Mouse (Mus musculus) embryonic facial prominence, embryonic 13.5 days (tissue): ENCODE data around the gene Gpbp1. TPM values are rescaled to one million over a fixed set of nuclear protein-coding genes. Genes with fewer than 3 reads are reported as not detected.

Experiments used
- ATAC-seq: fragments of 200-750 bp; cut with Nextera tagmentation; 2 replicates; pipeline ENCODE4 v1.8.0; 2017; ENCODE audit warnings: low read depth; ENCODE audit not compliant: insufficient number of reproducible peaks, insufficient read depth, low FRiP score, low TSS enrichment
- H3K27ac ChIP-seq: fragments of 300-500 bp; sonication (generic); 2 replicates; pipeline ENCODE4 v1.5.1; 2015; ENCODE audit warnings: moderate library complexity, mild to moderate bottlenecking, inconsistent platforms
- H3K27me3 ChIP-seq: fragments of 300-500 bp; sonication (generic); 2 replicates; pipeline ENCODE4 v1.6.1; 2015; ENCODE audit warnings: mild to moderate bottlenecking, inconsistent platforms
- H3K36me3 ChIP-seq: fragments of 300-500 bp; sonication (generic); 2 replicates; pipeline ENCODE4 v1.6.1; 2015; ENCODE audit warnings: mild to moderate bottlenecking, inconsistent platforms
- H3K4me1 ChIP-seq: fragments of 300-500 bp; sonication (generic); 2 replicates; pipeline ENCODE4 v1.6.1; 2015; ENCODE audit warnings: inconsistent platforms
- H3K4me2 ChIP-seq: fragments of 300-500 bp; sonication (generic); 2 replicates; pipeline ENCODE4 v1.6.1; 2015; ENCODE audit warnings: moderate library complexity, mild to moderate bottlenecking, inconsistent platforms
- H3K4me3 ChIP-seq: fragments of 300-500 bp; sonication (generic); 2 replicates; pipeline ENCODE4 v1.5.1; 2015; ENCODE audit warnings: mild to moderate bottlenecking, inconsistent platforms
- H3K9ac ChIP-seq: fragments of 300-500 bp; sonication (generic); 2 replicates; pipeline ENCODE4 v1.6.1; 2015; ENCODE audit warnings: mild to moderate bottlenecking, inconsistent platforms
- H3K9me3 ChIP-seq: fragments of 300-500 bp; sonication (generic); 2 replicates; pipeline ENCODE4 v1.6.1; 2016; ENCODE audit warnings: inconsistent platforms
- WGBS: fragments of 180-500 bp; shearing (Covaris S2); methylation state at CpG from one replicate; pipeline ENCODE4 v1.1.7; 2015; ENCODE audit warnings: mixed read lengths; 5-methylcytosine and 5-hydroxymethylcytosine counted together
- polyA plus RNA-seq: library from polyadenylated mRNA; unstranded; fragments of >200 nt; fragmentation: Nextera tagmentation; extraction: Ambion mirVana; gene quantifications from 2 replicates; pipeline ENCODE4 v1.2.1, GENCODE M21; 2015

Gene Gpbp1
- polyA plus RNA-seq, 1 experiment from 2014 or later = 101 TPM

GRCm38 (mm10) chr13:111509385-111509784, 19.5 kb upstream of the Gpbp1 start:
- no peak overlapping the region for H3K27ac ChIP-seq
- no peak overlapping the region for H3K4me3 ChIP-seq
- H3K9ac ChIP-seq = no peak overlapping the region
- no peaks in the 10 kb centered on the region for H3K9me3 ChIP-seq
- 0 out of 2 replicates have a peak, but pooled peaks cover 3% of the 10 kb centered on the region for H3K4me1 ChIP-seq
- no peak for ATAC-seq
- H3K4me2 ChIP-seq = no peak overlapping the region
- 26% methylated on average over 5 of the region's 5 CpGs for WGBS
- H3K27me3 ChIP-seq = no peaks in the 10 kb centered on the region
- H3K36me3 ChIP-seq = no peaks in the 10 kb centered on the region

GRCm38 (mm10) chr13:111508645-111509044, 18.7 kb upstream of the Gpbp1 start:
- Histone ChIP-seq H3K36me3 (no peaks in the 10 kb centered on the region), H3K9me3 (no peaks in the 10 kb centered on the region), H3K4me3 (no peak overlapping the region), H3K27ac (no peak overlapping the region), H3K4me1 (0 out of 2 replicates have a peak, but pooled peaks cover 3% of the 10 kb centered on the region), H3K9ac (no peak overlapping the region), H3K27me3 (no peaks in the 10 kb centered on the region), H3K4me2 (no peak overlapping the region)
- WGBS = 76% methylated on average over 6 of the region's 6 CpGs
- no peak for ATAC-seq

GRCm38 (mm10) chr13:111494330-111495029, 4.6 kb upstream of the Gpbp1 start:
- Histone ChIP-seq H3K4me2 (no peak overlapping the region), H3K4me3 (no peak overlapping the region), H3K9ac (no peak overlapping the region), H3K27me3 (peaks cover 34% of the 10 kb centered on the region), H3K9me3 (no peaks in the 10 kb centered on the region), H3K4me1 (peaks cover 8% of the 10 kb centered on the region), H3K27ac (no peak overlapping the region), H3K36me3 (no peaks in the 10 kb centered on the region)
- no peak for ATAC-seq
- WGBS = 55% methylated on average over 11 of the region's 11 CpGs

- no peaks in the 10 kb centered on the region for H3K9me3 ChIP-seq
- ATAC-seq = no peak
- H3K36me3 ChIP-seq = no peaks in the 10 kb centered on the region
- peaks cover 34% of the 10 kb centered on the region for H3K27me3 ChIP-seq
- no peak overlapping the region for H3K9ac ChIP-seq
- 0 out of 2 replicates have a peak overlapping the region, but pooled peaks have one; percentile 91 for H3K27ac ChIP-seq
- H3K4me3 ChIP-seq = peak overlapping the region; percentile 96
- peaks cover 11% of the 10 kb centered on the region for H3K4me1 ChIP-seq
- 11% methylated on average over 13 of the region's 13 CpGs for WGBS
- peak overlapping the region; percentile 71 for H3K4me2 ChIP-seq
Measured at GRCm38 (mm10) chr13:111491046-111491756, 1.3 kb upstream of the Gpbp1 start.

GRCm38 (mm10) chr13:111489502-111489801, 459 bp downstream of the Gpbp1 start:
- peak; percentile 56 for ATAC-seq
- Histone ChIP-seq H3K4me3 (peak overlapping the region; percentile 96), H3K36me3 (no peaks in the 10 kb centered on the region), H3K9me3 (no peaks in the 10 kb centered on the region), H3K4me1 (peaks cover 24% of the 10 kb centered on the region), H3K27ac (peak overlapping the region; percentile 99), H3K27me3 (peaks cover 26% of the 10 kb centered on the region), H3K4me2 (peak overlapping the region; percentile 79), H3K9ac (peak overlapping the region; percentile 97)
- WGBS = 1% methylated on average over 29 of the region's 33 CpGs

- 1% methylated on average over 85 of the region's 98 CpGs for WGBS
- peak overlapping the region; percentile 99 for H3K27ac ChIP-seq
- no peaks in the 10 kb centered on the region for H3K9me3 ChIP-seq
- peak; percentile 7 for ATAC-seq
- H3K4me3 ChIP-seq = peak overlapping the region; percentile 96
- peak overlapping the region; percentile 97 for H3K9ac ChIP-seq
- H3K27me3 ChIP-seq = peaks cover 25% of the 10 kb centered on the region
- H3K4me2 ChIP-seq = peak overlapping the region; percentile 79
- no peaks in the 10 kb centered on the region for H3K36me3 ChIP-seq
- peaks cover 27% of the 10 kb centered on the region for H3K4me1 ChIP-seq
Measured at GRCm38 (mm10) chr13:111488651-111489501, 1.0 kb downstream of the Gpbp1 start.

- H3K4me2 ChIP-seq = no peak overlapping the region
- H3K36me3 ChIP-seq = 0 out of 2 replicates have a peak, but pooled peaks cover 2% of the 10 kb centered on the region
- no peak overlapping the region for H3K27ac ChIP-seq
- no peak for ATAC-seq
- H3K27me3 ChIP-seq = no peaks in the 10 kb centered on the region
- no peak overlapping the region for H3K9ac ChIP-seq
- no peak overlapping the region for H3K4me3 ChIP-seq
- WGBS = 87% methylated on average over 2 of the region's 2 CpGs
- H3K9me3 ChIP-seq = no peaks in the 10 kb centered on the region
- peaks cover 35% of the 10 kb centered on the region for H3K4me1 ChIP-seq
Measured at GRCm38 (mm10) chr13:111477695-111478094, 12.2 kb downstream of the Gpbp1 start.

GRCm38 (mm10) chr13:111470562-111471237, 19.2 kb downstream of the Gpbp1 start:
- WGBS = 83% methylated on average over 3 of the region's 3 CpGs
- peaks cover 10% of the 10 kb centered on the region for H3K36me3 ChIP-seq
- no peaks in the 10 kb centered on the region for H3K9me3 ChIP-seq
- peaks cover 14% of the 10 kb centered on the region for H3K4me1 ChIP-seq
- no peak overlapping the region for H3K4me3 ChIP-seq
- ATAC-seq = no peak
- no peaks in the 10 kb centered on the region for H3K27me3 ChIP-seq
- H3K9ac ChIP-seq = no peak overlapping the region
- H3K27ac ChIP-seq = no peak overlapping the region
- no peak overlapping the region for H3K4me2 ChIP-seq

- Histone ChIP-seq H3K4me1 (no peaks in the 10 kb centered on the region), H3K27ac (no peak overlapping the region)
- WGBS = 91% methylated on average over 3 of the region's 3 CpGs
Measured at GRCm38 (mm10) chr13:111467350-111467749, 22.6 kb downstream of the Gpbp1 start.

GRCm38 (mm10) chr13:111461424-111461823, 28.5 kb downstream of the Gpbp1 start:
- H3K27ac ChIP-seq = no peak overlapping the region
- H3K4me2 ChIP-seq = no peak overlapping the region
- no peak overlapping the region for H3K9ac ChIP-seq
- H3K36me3 ChIP-seq = peaks cover 24% of the 10 kb centered on the region
- no peaks in the 10 kb centered on the region for H3K4me1 ChIP-seq
- 6% methylated on average over 1 of the region's 1 CpGs for WGBS
- no peaks in the 10 kb centered on the region for H3K27me3 ChIP-seq
- no peak for ATAC-seq
- H3K9me3 ChIP-seq = no peaks in the 10 kb centered on the region
- no peak overlapping the region for H3K4me3 ChIP-seq

More at GRCm38 (mm10) chr13:111467350-111467749, 22.6 kb downstream of the Gpbp1 start:
- Histone ChIP-seq H3K27me3 (no peaks in the 10 kb centered on the region), H3K4me2 (no peak overlapping the region), H3K9me3 (no peaks in the 10 kb centered on the region), H3K36me3 (peaks cover 29% of the 10 kb centered on the region), H3K4me3 (no peak overlapping the region), H3K9ac (no peak overlapping the region)
- no peak for ATAC-seq

GRCm38 (mm10) chr13:111456790-111457189, 33.1 kb downstream of the Gpbp1 start:
- no peak for ATAC-seq
- no peak overlapping the region for H3K4me2 ChIP-seq
- WGBS = 59% methylated on average over 2 of the region's 2 CpGs
- no peaks in the 10 kb centered on the region for H3K4me1 ChIP-seq
- no peaks in the 10 kb centered on the region for H3K27me3 ChIP-seq
- H3K9ac ChIP-seq = no peak overlapping the region
- H3K4me3 ChIP-seq = no peak overlapping the region
- H3K9me3 ChIP-seq = no peaks in the 10 kb centered on the region
- peaks cover 14% of the 10 kb centered on the region for H3K36me3 ChIP-seq
- H3K27ac ChIP-seq = no peak overlapping the region
